Mouse (Mus musculus): ENCODE results near the gene Srgn.

Gene Srgn

DNA sequence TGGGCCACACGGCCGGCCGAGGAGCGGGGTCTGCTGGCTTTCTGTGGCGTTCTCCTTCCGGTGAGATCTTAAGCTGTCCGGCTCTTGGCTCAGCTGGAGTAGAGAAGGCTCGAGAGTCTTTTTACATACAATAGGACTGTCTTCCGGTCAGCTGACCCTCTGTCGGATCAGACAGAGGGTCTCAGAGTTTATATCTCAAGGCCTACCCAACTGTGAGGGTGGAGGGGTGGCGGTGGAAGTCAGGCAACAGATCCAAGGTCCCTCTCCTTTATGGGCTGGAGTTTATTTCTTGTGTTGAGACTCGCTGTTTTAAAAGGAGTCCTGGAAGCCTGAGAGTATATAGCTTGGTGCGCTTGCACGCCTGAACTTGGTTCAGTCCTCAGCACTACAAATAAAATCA is at the start of gene Srgn:
Srgn (minus strand) TSS at position 101 of the 400 bp plus-strand sequence.
- DNase-seq (ENCODE audit: low spot score) = no peak

GRCm38 (mm10) chr10:62575001-62575400 is 47.8 kb upstream of the Srgn start:
- DNase-seq (ENCODE audit: low spot score) = no peak

- no peak for DNase-seq (ENCODE audit: low spot score)
Observed at GRCm38 (mm10) chr10:62570126-62570871, 43.0 kb upstream of the Srgn start.

GRCm38 (mm10) chr10:62568861-62569260 is 41.6 kb upstream of the Srgn start:
- no peak for DNase-seq (ENCODE audit: low spot score)

- DNase-seq (ENCODE audit: low spot score) = no peak
Observed at GRCm38 (mm10) chr10:62557736-62558135, 30.5 kb upstream of the Srgn start.

DNA sequence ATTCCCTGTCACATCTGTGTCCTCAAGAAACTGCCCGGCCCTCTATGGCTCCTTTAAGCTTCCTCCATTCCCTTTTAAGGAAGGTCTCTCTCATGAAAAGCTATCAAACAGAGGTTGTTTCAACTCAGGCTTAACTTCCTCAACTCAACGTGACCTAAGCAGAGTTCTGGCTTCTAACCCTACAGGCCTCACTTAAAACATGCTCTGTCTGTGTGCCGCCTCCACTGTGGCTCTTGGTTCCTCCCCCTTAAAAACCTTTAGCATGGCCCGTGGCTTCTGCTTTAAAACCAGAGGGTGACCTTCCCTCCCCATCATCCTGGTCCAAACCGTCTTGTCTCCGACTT is 29.3 kb upstream of the Srgn start:
- no peak for DNase-seq (ENCODE audit: low spot score)

DNA sequence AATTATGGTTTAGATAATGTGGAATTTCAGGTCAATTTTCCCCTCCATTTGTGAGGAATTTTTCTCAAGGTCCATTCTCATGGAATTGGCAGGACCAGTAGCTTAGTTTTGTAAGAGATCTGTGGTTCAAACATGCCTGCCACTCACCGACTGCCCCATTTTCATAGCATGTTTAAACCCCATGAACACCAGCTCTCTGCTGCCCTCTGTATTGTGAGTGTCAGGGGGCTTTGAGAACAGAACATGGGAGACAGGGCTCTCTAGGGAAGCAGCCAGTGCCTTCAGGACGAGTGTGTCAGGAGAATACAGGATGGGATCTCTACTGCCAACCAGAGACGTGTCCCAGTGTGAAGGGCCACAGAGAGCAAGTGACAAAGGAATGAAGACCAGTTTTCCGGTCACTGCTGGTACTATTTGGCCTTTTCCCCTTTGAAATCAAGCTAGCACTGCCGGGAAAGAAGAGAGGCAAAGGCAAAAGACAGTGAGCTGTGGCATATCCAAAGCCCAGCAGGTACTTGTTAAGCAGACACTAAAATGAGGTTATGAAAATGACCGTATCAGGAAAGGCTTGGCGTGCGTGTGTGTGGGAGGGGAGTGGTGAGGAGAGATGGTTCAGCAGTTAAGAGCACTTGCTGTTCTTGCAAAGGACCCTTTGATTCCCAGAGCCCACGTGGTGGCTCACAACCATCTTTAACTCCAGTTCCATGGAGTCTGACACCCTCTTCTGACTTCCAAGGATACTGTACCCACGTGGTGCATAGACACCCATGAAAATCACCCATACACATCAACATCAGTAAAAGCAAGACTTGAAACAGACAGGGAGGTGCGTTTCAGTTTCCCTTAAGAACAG is 28.7 kb upstream of the Srgn start:
- DNase-seq (ENCODE audit: low spot score) = no peak

DNA sequence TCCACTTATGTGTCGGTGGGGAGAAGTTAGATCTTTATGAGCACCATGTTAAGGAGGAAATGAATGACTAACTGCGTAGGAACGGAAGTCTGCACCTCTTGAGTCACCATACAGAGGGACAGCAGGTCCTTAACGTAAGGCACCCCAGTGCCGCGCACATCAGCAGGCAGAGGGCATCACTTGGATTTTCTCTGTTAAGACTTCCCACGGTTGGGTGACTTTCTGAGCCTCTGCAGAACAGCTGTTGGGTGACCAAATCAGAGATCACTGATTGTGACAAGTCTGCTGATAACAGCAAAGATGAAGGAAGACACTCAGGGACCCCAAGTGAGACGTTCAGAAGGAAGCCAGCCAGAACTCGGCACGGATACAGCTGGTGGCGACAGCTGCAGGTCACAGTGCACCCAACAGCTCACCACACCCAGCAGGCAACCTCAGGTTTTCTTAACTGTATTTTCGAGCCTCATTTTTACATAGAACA is 26.4 kb upstream of the Srgn start:
- DNase-seq (ENCODE audit: low spot score) = no peak

DNA sequence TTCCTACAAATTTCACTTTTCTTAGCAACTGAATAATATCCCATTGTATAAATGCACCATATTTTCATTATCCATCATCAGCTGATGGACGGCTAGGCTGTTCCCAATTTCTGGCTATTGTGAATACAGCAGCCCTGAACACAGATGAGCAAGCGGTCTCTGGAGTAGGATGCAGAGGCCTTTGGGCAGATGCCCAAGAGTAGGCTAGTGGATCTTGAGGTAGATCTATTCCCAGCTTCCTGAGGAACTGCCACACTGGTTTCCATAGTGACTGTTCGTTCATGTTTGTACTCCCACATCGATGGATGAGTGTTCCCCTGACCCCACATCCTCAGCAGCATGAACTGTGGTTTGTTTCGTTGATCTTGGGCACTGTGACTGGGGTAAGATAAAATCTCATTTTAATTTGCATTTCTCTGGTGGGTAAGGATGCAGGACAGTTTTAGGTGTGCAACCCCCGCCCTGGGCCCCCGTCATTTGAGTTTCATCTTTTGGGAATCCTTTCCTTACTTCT is 23.6 kb upstream of the Srgn start:
- DNase-seq (ENCODE audit: low spot score) = no peak

DNA sequence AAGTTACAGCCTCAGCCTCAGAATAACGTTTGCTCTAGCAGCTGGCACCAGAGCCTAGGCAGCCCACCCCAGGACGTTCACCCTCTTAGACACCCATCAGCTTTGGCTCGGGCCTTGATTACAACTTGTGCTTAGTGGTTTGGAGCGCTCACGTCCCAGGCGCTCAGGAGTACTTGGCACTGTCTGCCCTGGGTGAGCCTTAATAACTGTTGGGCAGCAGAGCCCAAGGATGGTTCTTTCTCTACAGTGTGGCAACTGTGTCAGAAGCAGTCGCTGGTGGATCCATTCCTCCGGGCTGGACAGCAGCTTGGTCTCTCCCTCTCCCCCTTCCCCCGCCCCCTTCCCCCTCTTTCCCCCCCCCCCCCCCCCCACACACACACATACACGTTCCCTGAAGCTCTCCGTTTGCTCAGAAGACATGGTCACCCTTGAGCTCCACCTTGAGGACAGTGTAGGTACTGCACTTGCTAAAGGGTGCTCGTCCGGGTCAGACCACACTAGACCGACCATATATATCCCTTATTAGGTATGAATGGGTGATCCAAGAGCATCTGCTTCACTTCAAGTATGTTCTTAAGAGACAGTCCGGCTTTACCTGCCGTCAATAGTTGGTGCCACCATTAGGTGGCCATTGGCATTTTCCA is 22.4 kb upstream of the Srgn start:
- DNase-seq (ENCODE audit: low spot score) = peak; percentile 35

- DNase-seq (ENCODE audit: low spot score) = no peak
Observed at GRCm38 (mm10) chr10:62546441-62546840, 19.2 kb upstream of the Srgn start.

DNA sequence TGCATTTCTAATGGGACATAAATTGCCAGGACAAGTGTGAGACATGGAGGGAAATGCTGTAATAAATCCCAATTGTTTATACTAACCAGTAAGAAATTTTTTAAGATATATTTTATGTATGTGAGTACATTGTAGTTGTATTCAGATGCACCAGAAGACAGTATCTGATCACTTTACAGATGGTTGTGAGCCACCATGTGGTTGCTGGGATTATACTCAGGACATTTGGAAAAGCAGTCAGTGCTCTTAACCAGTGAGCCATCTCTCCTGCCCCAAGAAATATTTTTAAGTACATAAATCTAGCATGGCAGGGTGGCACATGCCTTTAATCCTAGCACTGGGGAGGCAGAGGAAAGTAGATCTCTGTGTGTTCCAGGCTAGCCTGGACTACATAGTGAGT is 18.5 kb upstream of the Srgn start:
- DNase-seq (ENCODE audit: low spot score) = no peak

DNA sequence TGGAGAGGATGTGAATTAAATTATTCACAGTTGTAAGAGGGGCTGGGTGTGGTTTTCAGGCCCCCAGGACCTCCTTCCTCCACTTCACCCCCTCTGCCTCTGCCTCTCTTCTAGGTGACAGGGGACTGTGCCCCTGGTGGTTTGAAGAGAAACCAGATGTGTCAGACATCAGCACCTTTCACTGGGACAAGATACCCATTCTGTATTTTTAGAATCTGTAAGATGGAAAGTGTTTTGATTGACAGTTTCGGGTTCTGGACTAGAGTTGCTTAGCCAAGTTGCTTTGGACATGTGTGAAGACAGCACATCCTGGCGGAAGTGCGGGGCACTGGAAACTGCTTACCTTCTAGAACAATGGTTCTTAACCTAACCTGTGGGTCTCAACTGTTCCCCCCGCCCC is 17.1 kb upstream of the Srgn start:
- no peak for DNase-seq (ENCODE audit: low spot score)

DNA sequence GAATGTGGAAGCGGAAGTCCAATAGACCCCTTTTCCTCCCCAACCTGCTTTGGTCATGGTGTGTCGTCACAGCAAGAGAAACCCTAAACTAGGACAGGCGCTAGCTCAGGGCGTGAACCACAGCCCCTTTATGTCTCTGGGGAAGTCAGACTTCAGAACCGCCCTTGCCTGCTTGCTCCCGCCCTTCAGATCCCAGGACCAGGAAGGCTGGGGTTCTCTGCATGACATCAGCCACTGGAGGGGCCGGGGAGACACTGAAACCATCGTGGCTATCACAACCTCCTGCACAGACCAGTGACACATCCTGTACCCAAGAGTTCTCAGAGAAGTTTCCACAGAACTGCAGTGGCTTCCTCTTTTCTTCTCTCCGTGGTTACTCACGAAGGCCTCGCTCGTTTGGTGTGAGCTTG is 16.2 kb upstream of the Srgn start:
- DNase-seq (ENCODE audit: low spot score) = no peak

DNA sequence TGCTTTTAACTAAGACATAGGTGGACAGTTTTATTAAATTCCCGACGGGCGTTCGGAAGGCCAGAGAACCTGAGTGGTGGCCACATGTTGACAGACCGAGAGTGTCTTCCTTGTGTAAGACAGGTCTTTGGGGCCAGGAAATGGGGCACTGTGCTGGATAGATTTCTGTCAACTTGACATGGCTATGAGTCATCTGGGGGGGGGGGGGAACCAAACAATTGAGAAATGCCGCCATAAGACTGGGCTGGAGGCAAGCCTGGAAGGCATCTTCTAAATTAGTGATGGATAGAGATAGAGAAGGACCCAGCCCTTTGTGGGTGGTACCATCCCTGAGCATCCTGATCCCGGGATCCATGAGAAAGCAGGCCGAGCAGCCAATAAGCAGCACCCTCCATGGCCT is 15.7 kb upstream of the Srgn start:
- DNase-seq (ENCODE audit: low spot score) = no peak

- no peak for DNase-seq (ENCODE audit: low spot score)
Observed at GRCm38 (mm10) chr10:62542507-62542906, 15.3 kb upstream of the Srgn start.

DNA sequence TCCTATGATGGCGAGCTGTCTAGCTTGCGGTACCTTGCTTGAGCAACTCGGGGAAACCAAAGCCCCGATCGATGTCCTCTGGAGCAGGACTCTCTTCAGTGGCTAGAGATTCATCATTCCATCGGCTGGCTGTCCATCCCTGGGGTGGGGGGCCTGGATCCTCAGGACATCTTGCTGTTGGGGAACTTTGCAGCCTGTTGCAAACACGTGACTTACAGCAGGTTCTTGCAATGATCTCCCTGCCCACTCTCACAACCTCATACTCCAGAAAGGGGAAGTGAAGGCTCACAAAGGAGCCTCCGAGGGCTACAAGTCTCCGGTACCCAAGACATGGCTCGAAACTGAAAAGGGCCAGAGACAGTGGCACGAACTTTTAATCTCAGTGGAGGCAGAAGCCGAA is 14.2 kb upstream of the Srgn start:
- no peak for DNase-seq (ENCODE audit: low spot score)

DNA sequence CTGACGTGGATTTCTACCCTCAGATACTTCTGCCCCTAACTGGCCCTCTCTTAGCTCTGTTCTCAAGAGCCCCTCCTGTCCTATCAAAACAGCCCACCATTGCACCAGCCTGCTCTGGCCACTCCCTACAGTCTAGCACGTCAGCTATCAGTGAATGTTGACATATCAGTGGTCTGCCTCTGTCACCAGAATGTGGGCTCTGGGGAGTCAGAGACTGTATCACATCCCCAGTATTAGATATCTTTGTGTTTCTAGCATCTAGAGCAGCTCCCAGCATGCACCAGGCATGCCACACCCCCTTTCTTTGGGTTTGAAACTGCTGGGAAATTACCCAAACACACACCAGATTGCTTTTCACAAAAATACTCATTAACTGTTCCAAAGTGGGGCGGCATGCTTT is 13.5 kb upstream of the Srgn start:
- no peak for DNase-seq (ENCODE audit: low spot score)

- DNase-seq (ENCODE audit: low spot score) = no peak
Observed at GRCm38 (mm10) chr10:62534509-62534908, 7.3 kb upstream of the Srgn start.

- DNase-seq (ENCODE audit: low spot score) = no peak
Observed at GRCm38 (mm10) chr10:62532832-62533231, 5.6 kb upstream of the Srgn start.

GRCm38 (mm10) chr10:62530183-62530582 is 2.9 kb upstream of the Srgn start:
- no peak for DNase-seq (ENCODE audit: low spot score)

- no peak for DNase-seq (ENCODE audit: low spot score)
Observed at GRCm38 (mm10) chr10:62522346-62522950, 4.8 kb downstream of the Srgn start.
